Mouse (Mus musculus) midbrain, embryonic 15.5 days (tissue): ENCODE results near the gene Retreg1. TPM values are rescaled to one million over a fixed set of nuclear protein-coding genes. Genes with fewer than 3 reads are reported as not detected.

Experiments used
- ATAC-seq: fragments of 200-750 bp; cut with Nextera tagmentation; replicated peaks from 2 replicates; pipeline ENCODE4 v1.8.0; 2017; ENCODE audit warnings: moderate TSS enrichment
- H3K27ac ChIP-seq: fragments of 300-500 bp; sonication (generic); 2 replicates; pipeline ENCODE4 v1.5.1; 2015; ENCODE audit warnings: mild to moderate bottlenecking, inconsistent platforms
- H3K27me3 ChIP-seq: fragments of 300-500 bp; sonication (generic); replicated peaks from 2 replicates; pipeline ENCODE4 v1.6.1; 2015; ENCODE audit warnings: inconsistent platforms
- H3K36me3 ChIP-seq: fragments of 300-500 bp; sonication (generic); replicated peaks from 2 replicates; pipeline ENCODE4 v1.6.1; 2015; ENCODE audit warnings: inconsistent platforms
- H3K4me1 ChIP-seq: fragments of 300-500 bp; sonication (generic); 2 replicates; pipeline ENCODE4 v1.6.1; 2015; ENCODE audit warnings: inconsistent platforms
- H3K4me2 ChIP-seq: fragments of 300-500 bp; sonication (generic); 2 replicates; pipeline ENCODE4 v1.6.1; 2015; ENCODE audit warnings: inconsistent platforms, mild to moderate bottlenecking, moderate library complexity
- H3K4me3 ChIP-seq: fragments of 300-500 bp; sonication (generic); 2 replicates; pipeline ENCODE4 v1.5.1; 2015; ENCODE audit warnings: mild to moderate bottlenecking, inconsistent platforms
- H3K9ac ChIP-seq: fragments of 300-500 bp; sonication (generic); 2 replicates; pipeline ENCODE4 v1.6.1; 2015; ENCODE audit warnings: mild to moderate bottlenecking, inconsistent platforms
- H3K9me3 ChIP-seq: fragments of 300-500 bp; sonication (generic); 2 replicates; pipeline ENCODE4 v1.6.1; 2016; ENCODE audit warnings: inconsistent platforms
- WGBS: fragments of 180-500 bp; shearing (Covaris S2); methylation state at CpG from one replicate; pipeline ENCODE4 v1.1.7; 2015; ENCODE audit warnings: mixed read lengths; 5-methylcytosine and 5-hydroxymethylcytosine counted together
- microRNA-seq: library from miRNA; unstranded; fragments of <30 nt; microRNA quantifications from one replicate; pipeline ENCODE4, GENCODE M21; 2016
- polyA plus RNA-seq: library from polyadenylated mRNA; unstranded; fragments of >200 nt; fragmentation: Nextera tagmentation; extraction: Ambion mirVana; gene quantifications from 2 replicates; pipeline ENCODE4 v1.2.1, GENCODE M21; 2015

Gene Retreg1
- polyA plus RNA-seq, 1 experiment from 2014 or later: 12.6 TPM

DNA sequence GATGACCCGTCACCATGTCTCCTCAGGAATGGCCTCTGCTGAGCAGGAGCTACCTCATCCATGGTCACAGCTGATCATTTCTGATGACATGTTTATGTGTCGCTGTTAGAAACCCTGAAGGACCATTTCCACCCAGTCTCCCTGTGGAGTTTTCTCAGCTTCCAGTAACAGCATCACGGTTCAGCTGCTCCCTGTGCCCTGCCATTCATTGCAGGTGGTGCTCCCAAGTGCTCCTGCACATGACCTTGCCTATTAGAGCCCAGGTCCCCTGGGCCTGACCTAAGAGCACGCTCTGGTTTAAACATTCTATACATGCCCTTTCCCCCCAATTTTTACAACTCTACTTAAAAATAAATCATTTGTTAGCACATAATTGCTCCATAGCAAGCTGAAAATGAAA lies 169.9 kb downstream of the Retreg1 start:
- H3K36me3 ChIP-seq: no peaks in the 10 kb centered on the region
- no peak for ATAC-seq
- H3K9ac ChIP-seq: no peak overlapping the region
- no peak overlapping the region for H3K4me2 ChIP-seq
- H3K27me3 ChIP-seq: no peaks in the 10 kb centered on the region
- no peak overlapping the region for H3K4me3 ChIP-seq
- no peaks in the 10 kb centered on the region for H3K4me1 ChIP-seq
- H3K9me3 ChIP-seq: no peaks in the 10 kb centered on the region
- 70% methylated on average over 4 of the region's 4 CpGs for WGBS
- H3K27ac ChIP-seq: no peak overlapping the region

DNA sequence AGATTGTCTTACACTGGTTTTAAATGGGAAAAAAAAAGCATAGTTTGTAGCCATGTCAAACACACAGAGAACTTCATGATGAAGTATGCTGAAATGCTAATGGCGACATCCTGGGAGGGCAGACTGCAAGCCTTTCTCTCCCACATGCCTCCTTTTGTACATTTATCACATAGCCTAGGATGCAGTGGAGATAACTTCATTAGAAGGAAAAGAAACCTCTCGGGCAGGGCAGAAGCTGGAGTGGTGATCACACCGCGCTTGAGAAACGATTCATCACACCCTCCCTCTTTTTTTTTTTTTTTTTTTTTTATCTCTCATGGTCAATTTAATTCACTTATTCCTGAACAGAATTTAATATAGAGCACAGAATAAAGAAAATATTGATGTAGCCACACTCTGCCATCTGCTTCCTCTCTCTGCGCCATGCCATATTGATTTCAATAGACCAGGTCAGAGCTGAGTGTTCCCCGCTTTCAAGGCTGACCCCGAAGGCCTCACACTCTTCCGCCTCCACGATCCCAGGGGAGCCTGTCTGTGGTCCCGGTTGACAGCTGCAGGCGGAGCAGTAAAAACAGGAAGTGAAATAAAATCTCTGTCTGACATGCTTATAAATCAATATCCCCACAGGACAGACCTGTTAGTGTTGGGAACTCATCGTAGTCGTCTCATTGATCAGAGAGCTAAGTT lies 173.1 kb downstream of the Retreg1 start:
- 58% methylated on average over 14 of the region's 14 CpGs for WGBS
- no peak overlapping the region for H3K27ac ChIP-seq
- H3K9me3 ChIP-seq: no peaks in the 10 kb centered on the region
- H3K27me3 ChIP-seq: no peaks in the 10 kb centered on the region
- H3K4me3 ChIP-seq: no peak overlapping the region
- no peak overlapping the region for H3K9ac ChIP-seq
- peak; percentile 76; the same call in 1 of the 2 replicates for ATAC-seq
- H3K4me2 ChIP-seq: no peak overlapping the region
- no peaks in the 10 kb centered on the region for H3K4me1 ChIP-seq
- no peaks in the 10 kb centered on the region for H3K36me3 ChIP-seq

DNA sequence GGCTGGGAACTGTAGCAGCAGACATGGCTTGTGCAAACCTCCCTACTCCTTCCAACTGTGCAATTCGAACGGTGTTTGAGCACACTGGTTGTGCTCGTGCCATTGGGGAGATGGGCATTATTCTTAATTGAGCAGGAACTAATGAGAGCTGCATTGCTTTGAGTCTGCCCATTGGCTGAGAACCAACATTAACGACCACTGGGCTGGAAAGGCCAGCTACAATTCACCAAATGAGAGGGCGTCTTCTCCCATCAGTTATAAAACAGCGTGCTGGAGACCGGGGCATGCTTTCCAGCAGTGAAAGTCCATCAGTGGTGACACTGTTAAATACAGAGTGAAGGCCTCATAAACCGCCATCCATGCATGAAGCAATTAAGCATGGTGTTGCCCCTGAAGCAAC lies 178.7 kb downstream of the Retreg1 start:
- Histone ChIP-seq H3K27ac (no peak overlapping the region), H3K9ac (no peak overlapping the region), H3K27me3 (no peaks in the 10 kb centered on the region), H3K9me3 (no peaks in the 10 kb centered on the region), H3K4me3 (no peak overlapping the region), H3K4me1 (no peaks in the 10 kb centered on the region), H3K4me2 (no peak overlapping the region), H3K36me3 (no peaks in the 10 kb centered on the region)
- no peak for ATAC-seq
- WGBS: 61% methylated on average over 8 of the region's 8 CpGs

DNA sequence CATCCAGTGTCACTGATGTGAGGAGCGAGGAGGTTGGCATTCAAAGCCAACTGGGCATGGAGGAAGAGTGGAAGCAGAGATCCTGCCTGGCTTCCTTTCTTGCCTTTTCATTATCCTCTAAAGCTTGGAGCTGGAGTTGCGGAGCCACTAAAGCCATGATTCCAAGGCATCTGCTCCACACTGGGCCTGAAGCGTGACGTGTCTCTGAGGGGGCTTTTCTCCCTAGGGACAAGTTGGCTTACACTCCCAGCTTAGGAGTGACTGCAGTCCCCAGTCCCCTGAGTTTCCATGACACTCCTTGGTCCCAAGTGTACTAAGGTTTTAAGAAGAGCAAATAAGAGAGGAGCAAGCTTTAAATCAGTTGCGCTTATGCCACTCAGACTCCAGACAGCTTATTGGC lies 179.7 kb downstream of the Retreg1 start:
- Histone ChIP-seq H3K27ac (no peak overlapping the region), H3K9ac (no peak overlapping the region), H3K27me3 (no peaks in the 10 kb centered on the region), H3K4me3 (no peak overlapping the region), H3K4me2 (no peak overlapping the region), H3K4me1 (no peaks in the 10 kb centered on the region), H3K36me3 (no peaks in the 10 kb centered on the region), H3K9me3 (no peaks in the 10 kb centered on the region)
- ATAC-seq: no peak
- 68% methylated on average over 5 of the region's 5 CpGs for WGBS

Small RNA genes within 50 kb of the gene (microRNA-seq; reads per million reads assigned to microRNA genes)
- gene Mir7212: not detected

Other genes starting within 250 kb of the Retreg1 start
- gene Myo10, start 220.7 kb upstream of the Retreg1 start, polyA plus RNA-seq: 28.1 and 30.8 TPM in 2 replicates
- gene Zfp622, start 141.2 kb downstream of the Retreg1 start, polyA plus RNA-seq: 38.8 and 39.3 TPM in 2 replicates